Mouse (Mus musculus) ES-Bruce4 (cell line): Measurements from ENCODE around the gene Tmem135.

ENCODE experiments used
- CTCF ChIP-seq: IDR thresholded peaks from one replicate; pipeline ENCODE4 v1.8.1; 2011; ENCODE audit warnings: low read depth, low read length
- EP300 ChIP-seq: IDR thresholded peaks from 2 replicates; pipeline ENCODE4 v1.6.1; 2011; ENCODE audit warnings: low read depth, low read length; ENCODE audit not compliant: insufficient read depth

GRCm38 (mm10) chr7:89418127-89418653, 14.2 kb upstream of the Tmem135 start:
- TF ChIP-seq EP300 (no peak), CTCF (no peak)
